Mouse (Mus musculus): ENCODE results near the gene Lypd5.

- TF ChIP-seq CTCF (IDR thresholded peaks at IDR 0.05; ENCODE audit: extremely low read depth, insufficient read depth, insufficient read length, insufficient replicate concordance), result no peak
- no peak for TF ChIP-seq POLR2A (IDR thresholded peaks at IDR 0.05; ENCODE audit: low read depth, low read length)
These were observed 38.1 kb downstream of the Lypd5 start for GRCm38 (mm10) chr7:24387059-24387556.

Measured in spleen, adult 2 months (tissue).